Mouse (Mus musculus) testis, adult 2 months (tissue): ENCODE measurements around the gene Pitpnm3. TPM values are rescaled to one million over a fixed set of nuclear protein-coding genes. Genes with fewer than 3 reads are reported as not detected.

ENCODE experiments used
- H3K27ac ChIP-seq: fragments of 200-500 bp; 2 replicates; pipeline ENCODE4 v1.5.1; 2012; ENCODE audit warnings: low read depth, low read length; ENCODE audit not compliant: control insufficient read depth, insufficient read depth
- H3K27me3 ChIP-seq: fragments of 200-500 bp; 2 replicates; pipeline ENCODE4 v1.6.1; 2012; ENCODE audit warnings: mild to moderate bottlenecking, low read length, moderate library complexity; ENCODE audit not compliant: control insufficient read depth, insufficient read depth
- H3K36me3 ChIP-seq: fragments of 200-500 bp; 2 replicates; pipeline ENCODE4 v1.6.1; 2012; ENCODE audit warnings: mild to moderate bottlenecking, low read length; ENCODE audit not compliant: control insufficient read depth, insufficient read depth
- H3K4me1 ChIP-seq: fragments of 200-500 bp; 2 replicates; pipeline ENCODE4 v1.6.1; 2012; ENCODE audit warnings: low read length; ENCODE audit not compliant: control insufficient read depth, insufficient read depth
- H3K4me3 ChIP-seq: fragments of 200-500 bp; 2 replicates; pipeline ENCODE4 v1.5.1; 2012; ENCODE audit warnings: low read depth, mild to moderate bottlenecking, low read length, moderate library complexity, mixed read lengths; ENCODE audit not compliant: control insufficient read depth
- CTCF ChIP-seq: fragments of 200-500 bp; IDR thresholded peaks from 2 replicates; pipeline ENCODE4 v1.5.1; 2012; ENCODE audit warnings: low read depth, mild to moderate bottlenecking, inconsistent platforms, low read length, moderate library complexity; ENCODE audit not compliant: control insufficient read depth, insufficient read depth, insufficient replicate concordance
- POLR2A ChIP-seq: fragments of 200-500 bp; IDR thresholded peaks from 2 replicates; pipeline ENCODE4 v1.6.1; 2012; ENCODE audit warnings: low read depth, mild to moderate bottlenecking, inconsistent platforms, low read length, moderate library complexity; ENCODE audit not compliant: control insufficient read depth
- polyA plus RNA-seq: library from polyadenylated mRNA; depleted of rRNA; stranded (reverse); fragments of >200 nt; gene quantifications from 2 replicates; pipeline ENCODE4 v1.2.3, GENCODE M21; 2012

Pitpnm3 gene
- polyA plus RNA-seq, 1 experiment, result 3.2 TPM

GRCm38 (mm10) chr11:72153122-72153862, 17.7 kb upstream of the Pitpnm3 start:
- TF ChIP-seq CTCF (no peak), POLR2A (no peak)
- Histone ChIP-seq H3K27ac (no peak overlapping the region), H3K36me3 (no peaks in the 10 kb centered on the region), H3K4me3 (no peak overlapping the region), H3K27me3 (no peaks in the 10 kb centered on the region), H3K4me1 (no peaks in the 10 kb centered on the region)

GRCm38 (mm10) chr11:72151120-72151519, 15.5 kb upstream of the Pitpnm3 start:
- Histone ChIP-seq H3K36me3 (no peaks in the 10 kb centered on the region), H3K4me3 (no peak overlapping the region), H3K27ac (no peak overlapping the region), H3K4me1 (no peaks in the 10 kb centered on the region), H3K27me3 (no peaks in the 10 kb centered on the region)
- TF ChIP-seq POLR2A, result no peak
- TF ChIP-seq CTCF, result no peak

- Histone ChIP-seq H3K4me1 (no peaks in the 10 kb centered on the region), H3K27ac (no peak overlapping the region), H3K36me3 (no peaks in the 10 kb centered on the region), H3K4me3 (no peak overlapping the region), H3K27me3 (no peaks in the 10 kb centered on the region)
- no peak for TF ChIP-seq POLR2A
- no peak for TF ChIP-seq CTCF
These were observed 12.3 kb upstream of the Pitpnm3 start for GRCm38 (mm10) chr11:72147910-72148309.

- TF ChIP-seq POLR2A, result no peak
- TF ChIP-seq CTCF, result no peak
- H3K27me3 ChIP-seq, result no peaks in the 10 kb centered on the region
- H3K4me3 ChIP-seq, result no peak overlapping the region
- no peak overlapping the region for H3K27ac ChIP-seq
- H3K4me1 ChIP-seq, result no peaks in the 10 kb centered on the region
- H3K36me3 ChIP-seq, result no peaks in the 10 kb centered on the region
These were observed 10.3 kb upstream of the Pitpnm3 start for GRCm38 (mm10) chr11:72145877-72146248.

- TF ChIP-seq CTCF (peak; percentile 78; the same call in 1 of the 2 replicates), POLR2A (no peak)
- H3K27ac ChIP-seq, result no peak overlapping the region
- no peak overlapping the region for H3K4me3 ChIP-seq
- H3K4me1 ChIP-seq, result no peaks in the 10 kb centered on the region
- no peaks in the 10 kb centered on the region for H3K36me3 ChIP-seq
- H3K27me3 ChIP-seq, result no peaks in the 10 kb centered on the region
These were observed 9.8 kb upstream of the Pitpnm3 start for GRCm38 (mm10) chr11:72145182-72145876.

- Histone ChIP-seq H3K4me3 (no peak overlapping the region), H3K27me3 (no peaks in the 10 kb centered on the region), H3K36me3 (no peaks in the 10 kb centered on the region), H3K27ac (no peak overlapping the region), H3K4me1 (no peaks in the 10 kb centered on the region)
- no peak for TF ChIP-seq CTCF
- no peak for TF ChIP-seq POLR2A
These were observed 7.3 kb upstream of the Pitpnm3 start for GRCm38 (mm10) chr11:72142889-72143288.

- no peak for TF ChIP-seq POLR2A
- no peak for TF ChIP-seq CTCF
- Histone ChIP-seq H3K27me3 (no peaks in the 10 kb centered on the region; the same call in 1 of the 2 replicates), H3K4me3 (no peak overlapping the region), H3K4me1 (peaks cover 1% of the 10 kb centered on the region), H3K36me3 (no peaks in the 10 kb centered on the region), H3K27ac (no peak overlapping the region)
These were observed 4.6 kb upstream of the Pitpnm3 start for GRCm38 (mm10) chr11:72140198-72140597.
